Mouse (Mus musculus): Measurements from ENCODE around the gene Mlc1. TPM values are rescaled to one million over a fixed set of nuclear protein-coding genes. Genes with fewer than 3 reads are reported as not detected.

Mlc1 gene
- polyA plus RNA-seq (2014; fragmentation: Nextera tagmentation; extraction: Ambion mirVana): 2.6 and 3.7 TPM in 2 replicates

- 11% methylated on average over 10 of the region's 10 CpGs for WGBS
- Histone ChIP-seq H3K4me2 (peak within 1 kb of the TSS; percentile 16; the same call in 1 of the 2 replicates), H3K9ac (ENCODE audit: low read length) (0 out of 2 replicates have a peak within 1 kb of the TSS, but pooled peaks have one; percentile 17), H3K27me3 (ENCODE audit: control insufficient read depth, insufficient read depth, low read length) (no peaks in the 10 kb centered on the region; the same call in 1 of the 2 replicates), H3K27ac (ENCODE audit: low read depth, low read length) (peak within 1 kb of the TSS; percentile 23), H3K36me3 (ENCODE audit: control insufficient read depth, insufficient read depth, low read length) (no peaks in the 10 kb centered on the region), H3K4me3 (ENCODE audit: low read depth, low read length) (peak within 1 kb of the TSS; percentile 3; the same call in 1 of the 2 replicates), H3K4me1 (ENCODE audit: control insufficient read depth, insufficient read depth, low read length) (peaks cover 10% of the 10 kb centered on the region), H3K9me3 (ENCODE audit: control insufficient read depth, low read length) (no peaks in the 10 kb centered on the region)
- ATAC-seq (ENCODE audit: low FRiP score) (peak; percentile 91), DNase-seq (ENCODE audit: low spot score, missing footprints) (peak; percentile 95)
These were observed at the start of gene Mlc1 for GRCm38 (mm10) chr15:88978281-88979137. Gene Mlc1 (minus strand): TSS chr15:88979007.

GRCm38 (mm10) chr15:89020492-89020891 lies 41.7 kb upstream of the Mlc1 start:
- no peak for DNase-seq (ENCODE audit: low spot score, missing footprints)
- no peaks in the 10 kb centered on the region for H3K36me3 ChIP-seq (ENCODE audit: control insufficient read depth, insufficient read depth, low read length)

DNA sequence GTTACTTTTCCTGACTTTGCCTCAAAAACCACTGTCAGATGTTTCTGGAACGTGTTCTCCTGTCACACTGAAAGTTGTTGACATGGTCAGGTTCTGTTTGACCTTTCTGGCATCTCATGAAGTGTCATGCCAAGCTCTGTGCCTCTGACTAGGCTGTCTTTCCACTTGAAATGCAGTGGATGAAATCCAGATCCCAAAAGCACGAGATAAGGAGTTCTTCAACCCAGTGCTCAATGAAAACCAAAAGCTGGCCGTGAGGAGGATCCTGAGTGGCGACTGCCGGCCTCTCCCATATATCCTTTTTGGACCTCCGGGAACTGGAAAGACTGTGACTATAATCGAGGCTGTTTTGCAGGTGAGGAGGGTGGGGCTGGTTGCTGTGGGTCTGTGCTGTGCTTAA lies 41.3 kb upstream of the Mlc1 start:
- Histone ChIP-seq H3K9me3 (ENCODE audit: control insufficient read depth, low read length) (no peaks in the 10 kb centered on the region), H3K27me3 (ENCODE audit: control insufficient read depth, insufficient read depth, low read length) (no peaks in the 10 kb centered on the region), H3K36me3 (ENCODE audit: control insufficient read depth, insufficient read depth, low read length) (no peaks in the 10 kb centered on the region), H3K4me3 (ENCODE audit: low read depth, low read length) (no peak overlapping the region), H3K4me2 (no peak overlapping the region), H3K9ac (ENCODE audit: low read length) (no peak overlapping the region), H3K4me1 (ENCODE audit: control insufficient read depth, insufficient read depth, low read length) (no peaks in the 10 kb centered on the region), H3K27ac (ENCODE audit: low read depth, low read length) (no peak overlapping the region)
- DNase-seq (ENCODE audit: low spot score, missing footprints): no peak
- no peak for ATAC-seq (ENCODE audit: low FRiP score)
- 85% methylated on average over 7 of the region's 7 CpGs for WGBS

More at GRCm38 (mm10) chr15:89020492-89020891, 41.7 kb upstream of the Mlc1 start:
- Histone ChIP-seq H3K4me1 (ENCODE audit: control insufficient read depth, insufficient read depth, low read length) (no peaks in the 10 kb centered on the region), H3K27ac (ENCODE audit: low read depth, low read length) (no peak overlapping the region), H3K4me3 (ENCODE audit: low read depth, low read length) (no peak overlapping the region), H3K4me2 (no peak overlapping the region), H3K27me3 (ENCODE audit: control insufficient read depth, insufficient read depth, low read length) (no peaks in the 10 kb centered on the region), H3K9me3 (ENCODE audit: control insufficient read depth, low read length) (no peaks in the 10 kb centered on the region), H3K9ac (ENCODE audit: low read length) (no peak overlapping the region)
- 89% methylated on average over 7 of the region's 7 CpGs for WGBS
- ATAC-seq (ENCODE audit: low FRiP score): no peak

- H3K4me2 ChIP-seq: no peak overlapping the region
- no peaks in the 10 kb centered on the region for H3K9me3 ChIP-seq (ENCODE audit: control insufficient read depth, low read length)
- H3K36me3 ChIP-seq (ENCODE audit: control insufficient read depth, insufficient read depth, low read length): no peaks in the 10 kb centered on the region
- no peaks in the 10 kb centered on the region for H3K4me1 ChIP-seq (ENCODE audit: control insufficient read depth, insufficient read depth, low read length)
- H3K9ac ChIP-seq (ENCODE audit: low read length): no peak overlapping the region
- WGBS: 88% methylated on average over 3 of the region's 3 CpGs
- ATAC-seq (ENCODE audit: low FRiP score) (no peak), DNase-seq (ENCODE audit: low spot score, missing footprints) (no peak)
- H3K4me3 ChIP-seq (ENCODE audit: low read depth, low read length): no peak overlapping the region
- H3K27me3 ChIP-seq (ENCODE audit: control insufficient read depth, insufficient read depth, low read length): no peaks in the 10 kb centered on the region
- no peak overlapping the region for H3K27ac ChIP-seq (ENCODE audit: low read depth, low read length)
These were observed 37.9 kb upstream of the Mlc1 start for GRCm38 (mm10) chr15:89016722-89017121.

GRCm38 (mm10) chr15:89007781-89008180 lies 29.0 kb upstream of the Mlc1 start:
- no peaks in the 10 kb centered on the region for H3K9me3 ChIP-seq (ENCODE audit: control insufficient read depth, low read length)
- H3K36me3 ChIP-seq (ENCODE audit: control insufficient read depth, insufficient read depth, low read length): no peaks in the 10 kb centered on the region
- ATAC-seq (ENCODE audit: low FRiP score) (no peak), DNase-seq (ENCODE audit: low spot score, missing footprints) (no peak)
- no peak overlapping the region for H3K27ac ChIP-seq (ENCODE audit: low read depth, low read length)
- no peaks in the 10 kb centered on the region for H3K27me3 ChIP-seq (ENCODE audit: control insufficient read depth, insufficient read depth, low read length)
- no peak overlapping the region for H3K4me3 ChIP-seq (ENCODE audit: low read depth, low read length)
- H3K4me1 ChIP-seq (ENCODE audit: control insufficient read depth, insufficient read depth, low read length): no peaks in the 10 kb centered on the region
- WGBS: 87% methylated on average over 5 of the region's 5 CpGs
- H3K4me2 ChIP-seq: no peak overlapping the region
- H3K9ac ChIP-seq (ENCODE audit: low read length): no peak overlapping the region

DNA sequence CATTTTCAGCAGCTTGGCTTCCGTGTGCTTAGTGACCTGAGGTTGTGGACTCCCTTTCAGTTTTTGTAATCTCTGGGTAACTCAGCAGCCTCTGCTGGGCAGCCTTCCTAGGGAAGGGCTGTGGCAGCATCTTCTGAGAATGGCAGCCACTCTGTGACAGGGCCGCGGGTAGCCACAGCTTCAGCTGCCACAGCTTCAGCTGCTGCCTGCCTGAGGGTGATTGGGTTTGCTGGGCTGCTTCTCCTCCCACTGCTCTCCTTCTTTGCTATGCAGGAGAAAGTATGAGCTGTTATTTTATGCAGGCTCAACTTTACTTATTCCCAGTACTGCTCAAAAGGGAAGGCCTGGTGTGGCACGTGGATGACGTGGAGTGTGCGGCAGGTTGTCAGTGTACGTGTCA lies 28.2 kb upstream of the Mlc1 start:
- ATAC-seq (ENCODE audit: low FRiP score): no peak
- 94% methylated on average over 7 of the region's 7 CpGs for WGBS
- no peak overlapping the region for H3K9ac ChIP-seq (ENCODE audit: low read length)

GRCm38 (mm10) chr15:89001245-89001644 lies 22.4 kb upstream of the Mlc1 start:
- Histone ChIP-seq H3K4me2 (no peak overlapping the region), H3K4me3 (ENCODE audit: low read depth, low read length) (no peak overlapping the region), H3K9me3 (ENCODE audit: control insufficient read depth, low read length) (no peaks in the 10 kb centered on the region), H3K9ac (ENCODE audit: low read length) (no peak overlapping the region), H3K4me1 (ENCODE audit: control insufficient read depth, insufficient read depth, low read length) (no peaks in the 10 kb centered on the region), H3K27ac (ENCODE audit: low read depth, low read length) (no peak overlapping the region), H3K36me3 (ENCODE audit: control insufficient read depth, insufficient read depth, low read length) (no peaks in the 10 kb centered on the region), H3K27me3 (ENCODE audit: control insufficient read depth, insufficient read depth, low read length) (no peaks in the 10 kb centered on the region)
- DNase-seq (ENCODE audit: low spot score, missing footprints) (no peak), ATAC-seq (ENCODE audit: low FRiP score) (no peak)
- 89% methylated on average over 3 of the region's 3 CpGs for WGBS

More for the DNA sequence above, 28.2 kb upstream of the Mlc1 start:
- Histone ChIP-seq H3K36me3 (ENCODE audit: control insufficient read depth, insufficient read depth, low read length) (no peaks in the 10 kb centered on the region), H3K4me1 (ENCODE audit: control insufficient read depth, insufficient read depth, low read length) (no peaks in the 10 kb centered on the region), H3K4me3 (ENCODE audit: low read depth, low read length) (no peak overlapping the region), H3K9me3 (ENCODE audit: control insufficient read depth, low read length) (no peaks in the 10 kb centered on the region), H3K27ac (ENCODE audit: low read depth, low read length) (no peak overlapping the region), H3K4me2 (no peak overlapping the region), H3K27me3 (ENCODE audit: control insufficient read depth, insufficient read depth, low read length) (no peaks in the 10 kb centered on the region)
- DNase-seq (ENCODE audit: low spot score, missing footprints): no peak

DNA sequence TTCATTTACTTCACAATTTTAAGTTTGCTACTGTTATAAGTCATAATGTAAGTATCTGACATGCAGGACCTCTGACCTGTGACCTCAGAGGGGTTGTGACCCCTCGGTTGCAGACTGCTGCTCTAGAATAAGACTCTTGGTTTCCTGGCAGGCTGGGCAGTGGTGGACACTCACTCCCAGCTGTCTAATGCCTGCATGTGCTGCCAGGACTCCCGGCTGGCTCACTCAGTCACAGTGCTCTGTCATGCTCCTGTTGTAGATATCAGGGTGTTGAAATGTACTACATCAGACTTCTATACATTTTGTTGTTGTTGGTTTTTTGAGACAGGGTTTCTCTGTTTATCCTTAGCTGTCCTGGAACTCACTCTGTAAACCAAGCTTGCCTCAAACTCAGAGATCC lies 21.6 kb upstream of the Mlc1 start:
- Histone ChIP-seq H3K9ac (ENCODE audit: low read length) (no peak overlapping the region), H3K4me1 (ENCODE audit: control insufficient read depth, insufficient read depth, low read length) (no peaks in the 10 kb centered on the region), H3K36me3 (ENCODE audit: control insufficient read depth, insufficient read depth, low read length) (no peaks in the 10 kb centered on the region), H3K4me3 (ENCODE audit: low read depth, low read length) (no peak overlapping the region), H3K4me2 (no peak overlapping the region), H3K27me3 (ENCODE audit: control insufficient read depth, insufficient read depth, low read length) (no peaks in the 10 kb centered on the region), H3K27ac (ENCODE audit: low read depth, low read length) (no peak overlapping the region), H3K9me3 (ENCODE audit: control insufficient read depth, low read length) (no peaks in the 10 kb centered on the region)
- 86% methylated on average over 2 of the region's 2 CpGs for WGBS
- ATAC-seq (ENCODE audit: low FRiP score) (no peak), DNase-seq (ENCODE audit: low spot score, missing footprints) (no peak)

GRCm38 (mm10) chr15:88999124-88999523 lies 20.3 kb upstream of the Mlc1 start:
- Histone ChIP-seq H3K9me3 (ENCODE audit: control insufficient read depth, low read length) (no peaks in the 10 kb centered on the region), H3K27me3 (ENCODE audit: control insufficient read depth, insufficient read depth, low read length) (no peaks in the 10 kb centered on the region), H3K4me3 (ENCODE audit: low read depth, low read length) (no peak overlapping the region), H3K4me2 (no peak overlapping the region), H3K27ac (ENCODE audit: low read depth, low read length) (no peak overlapping the region), H3K4me1 (ENCODE audit: control insufficient read depth, insufficient read depth, low read length) (no peaks in the 10 kb centered on the region), H3K9ac (ENCODE audit: low read length) (no peak overlapping the region), H3K36me3 (ENCODE audit: control insufficient read depth, insufficient read depth, low read length) (no peaks in the 10 kb centered on the region)
- 75% methylated on average over 2 of the region's 2 CpGs for WGBS
- ATAC-seq (ENCODE audit: low FRiP score) (no peak), DNase-seq (ENCODE audit: low spot score, missing footprints) (no peak)

Data from midbrain, embryonic 11.5 days (tissue).